Mouse (Mus musculus): ENCODE results near the gene Cass4. TPM values are rescaled to one million over a fixed set of nuclear protein-coding genes. Genes with fewer than 3 reads are reported as not detected.

Gene Cass4
- polyA plus RNA-seq, 1 experiment from 2014 or later: 0.36 TPM

DNA sequence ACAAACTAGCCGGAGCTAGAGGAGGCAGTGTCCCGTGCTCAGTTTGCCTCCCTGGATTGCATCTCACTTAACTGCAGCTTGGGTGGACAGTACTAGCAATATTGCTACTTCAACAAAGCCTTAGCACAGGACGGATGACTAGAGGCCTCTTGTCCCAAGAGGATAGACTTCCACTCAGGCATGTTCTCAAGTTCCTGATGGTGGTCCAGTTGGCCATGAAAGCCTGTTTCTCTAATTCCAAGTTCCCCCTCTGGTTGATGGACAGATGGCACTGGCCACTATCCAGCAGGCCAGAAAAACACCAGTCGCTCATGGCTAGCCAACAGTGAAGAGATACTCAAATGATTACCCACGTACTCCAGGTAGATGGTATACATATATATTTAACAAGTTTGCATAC is 37.8 kb upstream of the Cass4 start:
- Histone ChIP-seq H3K9ac (no peak overlapping the region), H3K27me3 (replicated peaks) (no peaks in the 10 kb centered on the region), H3K4me3 (no peak overlapping the region), H3K36me3 (peaks cover 83% of the 10 kb centered on the region), H3K4me1 (replicated peaks) (0 out of 2 replicates have a peak, but pooled peaks cover 1% of the 10 kb centered on the region), H3K4me2 (no peak overlapping the region), H3K9me3 (replicated peaks) (no peaks in the 10 kb centered on the region), H3K27ac (ENCODE audit: poor library complexity, severe bottlenecking) (no peak overlapping the region)
- 85% methylated on average over 5 of the region's 5 CpGs for WGBS
- ATAC-seq (ENCODE audit: insufficient number of reproducible peaks, low FRiP score): no peak

DNA sequence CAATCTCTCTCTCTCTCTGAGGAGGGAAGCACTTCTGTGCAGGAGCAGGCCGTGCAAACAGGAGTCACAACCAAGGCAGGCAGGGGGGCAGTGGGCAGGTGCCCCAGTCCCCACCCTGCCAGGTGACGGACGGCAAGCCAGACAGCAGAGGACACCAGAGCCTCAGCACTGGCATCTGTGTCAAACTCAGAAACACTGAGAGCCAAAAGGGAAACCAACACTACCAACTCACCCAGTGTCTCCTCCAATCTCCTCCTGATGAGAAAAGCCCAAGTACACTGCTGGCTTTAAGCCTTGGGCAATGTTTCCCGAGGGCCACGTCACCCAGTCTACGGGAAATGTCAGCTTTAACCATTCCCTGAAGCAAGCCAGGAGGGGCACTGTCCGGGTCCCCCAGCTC is 30.4 kb upstream of the Cass4 start:
- H3K9me3 ChIP-seq (replicated peaks): no peaks in the 10 kb centered on the region
- H3K4me3 ChIP-seq: no peak overlapping the region
- WGBS: 93% methylated on average over 7 of the region's 7 CpGs
- H3K9ac ChIP-seq: no peak overlapping the region
- H3K27ac ChIP-seq (ENCODE audit: poor library complexity, severe bottlenecking): no peak overlapping the region
- peaks cover 96% of the 10 kb centered on the region for H3K36me3 ChIP-seq
- no peak overlapping the region for H3K4me2 ChIP-seq
- no peaks in the 10 kb centered on the region for H3K27me3 ChIP-seq (replicated peaks)
- peaks cover 8% of the 10 kb centered on the region for H3K4me1 ChIP-seq (replicated peaks)
- ATAC-seq (ENCODE audit: insufficient number of reproducible peaks, low FRiP score): no peak

DNA sequence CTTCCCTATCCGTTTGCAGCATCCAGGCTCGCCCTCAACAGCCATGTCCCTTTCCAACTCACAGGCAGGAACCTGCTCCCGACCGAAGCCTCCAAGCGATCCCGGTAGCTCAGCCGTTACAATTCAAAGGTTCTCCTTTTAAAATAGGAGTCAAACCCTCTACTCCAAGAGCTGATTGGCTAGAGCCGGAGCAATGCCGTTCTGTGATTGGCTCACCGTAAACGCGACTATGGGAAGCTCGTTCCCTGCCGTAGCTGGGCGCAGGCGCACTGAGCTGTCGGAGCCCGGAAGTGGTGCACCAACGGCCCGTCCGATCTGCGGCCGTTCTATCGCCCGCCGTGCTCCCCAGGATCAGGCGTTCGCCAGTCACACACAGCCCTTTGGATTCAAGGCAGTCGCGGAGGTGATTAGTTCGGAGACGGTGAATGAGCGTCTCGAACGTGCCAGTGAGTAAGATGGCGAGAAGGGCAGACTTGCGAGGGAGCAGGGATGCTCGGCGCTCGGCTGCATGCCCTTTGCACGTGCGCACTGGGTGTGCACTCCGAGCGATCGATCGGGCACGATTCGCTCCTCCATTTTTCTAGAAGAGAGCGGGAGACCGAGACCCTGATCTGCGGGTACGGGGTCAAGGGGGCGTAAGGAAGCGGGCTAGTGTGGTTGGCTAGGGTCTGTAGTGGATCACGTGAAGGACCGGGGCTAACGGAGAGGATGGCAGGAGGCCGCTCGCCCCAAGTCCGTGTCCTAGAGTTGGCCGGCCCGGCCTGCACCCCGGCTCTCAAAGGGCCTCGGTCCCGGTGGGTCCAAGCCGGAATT is 23.0 kb upstream of the Cass4 start, which contains the start of the genes Aurka and Cstf1:
TSS of gene Aurka (minus strand) at position 125 of the 813 bp plus-strand sequence.
TSS of gene Cstf1 (plus strand) at position 271 of the 813 bp plus-strand sequence.
- peak; percentile 98 for ATAC-seq (ENCODE audit: insufficient number of reproducible peaks, low FRiP score)
- WGBS: under 1% methylated on average over 66 of the region's 66 CpGs
- Histone ChIP-seq H3K9ac (peak within 1 kb of the TSS; percentile 92), H3K4me3 (peak within 1 kb of the TSS; percentile 94), H3K27ac (ENCODE audit: poor library complexity, severe bottlenecking) (peak within 1 kb of the TSS; percentile 77), H3K36me3 (peaks cover 56% of the 10 kb centered on the region), H3K4me1 (replicated peaks) (peaks cover 30% of the 10 kb centered on the region), H3K4me2 (peak within 1 kb of the TSS; percentile 91), H3K9me3 (replicated peaks) (no peaks in the 10 kb centered on the region), H3K27me3 (replicated peaks) (no peaks in the 10 kb centered on the region)

GRCm38 (mm10) chr2:172371258-172371657 is 22.3 kb upstream of the Cass4 start:
- Histone ChIP-seq H3K9ac (peak overlapping the region; percentile 92), H3K4me3 (peak overlapping the region; percentile 94), H3K27ac (ENCODE audit: poor library complexity, severe bottlenecking) (peak overlapping the region; percentile 77; the same call in 1 of the 2 replicates), H3K9me3 (replicated peaks) (no peaks in the 10 kb centered on the region), H3K4me1 (replicated peaks) (peaks cover 30% of the 10 kb centered on the region), H3K4me2 (peak overlapping the region; percentile 91), H3K36me3 (peaks cover 56% of the 10 kb centered on the region), H3K27me3 (replicated peaks) (no peaks in the 10 kb centered on the region)
- 0% methylated on average over 11 of the region's 11 CpGs for WGBS
- ATAC-seq (ENCODE audit: insufficient number of reproducible peaks, low FRiP score): no peak

DNA sequence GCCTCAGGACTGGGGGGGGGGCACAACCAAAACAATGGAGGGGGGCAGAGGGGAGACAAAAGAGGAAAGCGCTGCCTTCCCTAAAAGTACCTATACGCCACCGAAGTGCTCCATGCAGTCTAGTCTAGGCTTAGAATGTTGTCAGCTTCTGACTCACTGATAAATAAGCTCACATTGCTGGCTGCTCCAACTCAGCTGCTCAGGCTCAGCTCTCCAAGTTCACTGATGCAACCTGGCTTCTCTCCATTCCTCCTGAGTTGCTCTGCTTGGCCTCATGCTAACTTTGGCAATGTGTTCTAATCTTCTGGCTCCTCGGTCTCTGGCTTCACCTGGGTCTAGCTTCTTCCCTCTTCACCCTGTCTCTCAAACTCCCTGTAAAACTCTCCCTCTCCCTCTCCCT is 17.0 kb upstream of the Cass4 start:
- Histone ChIP-seq H3K27me3 (replicated peaks) (no peaks in the 10 kb centered on the region), H3K9me3 (replicated peaks) (no peaks in the 10 kb centered on the region), H3K9ac (no peak overlapping the region), H3K36me3 (peaks cover 89% of the 10 kb centered on the region), H3K27ac (ENCODE audit: poor library complexity, severe bottlenecking) (no peak overlapping the region), H3K4me1 (replicated peaks) (peaks cover 6% of the 10 kb centered on the region), H3K4me3 (no peak overlapping the region), H3K4me2 (no peak overlapping the region)
- no peak for ATAC-seq (ENCODE audit: insufficient number of reproducible peaks, low FRiP score)
- WGBS: 87% methylated on average over 4 of the region's 4 CpGs

DNA sequence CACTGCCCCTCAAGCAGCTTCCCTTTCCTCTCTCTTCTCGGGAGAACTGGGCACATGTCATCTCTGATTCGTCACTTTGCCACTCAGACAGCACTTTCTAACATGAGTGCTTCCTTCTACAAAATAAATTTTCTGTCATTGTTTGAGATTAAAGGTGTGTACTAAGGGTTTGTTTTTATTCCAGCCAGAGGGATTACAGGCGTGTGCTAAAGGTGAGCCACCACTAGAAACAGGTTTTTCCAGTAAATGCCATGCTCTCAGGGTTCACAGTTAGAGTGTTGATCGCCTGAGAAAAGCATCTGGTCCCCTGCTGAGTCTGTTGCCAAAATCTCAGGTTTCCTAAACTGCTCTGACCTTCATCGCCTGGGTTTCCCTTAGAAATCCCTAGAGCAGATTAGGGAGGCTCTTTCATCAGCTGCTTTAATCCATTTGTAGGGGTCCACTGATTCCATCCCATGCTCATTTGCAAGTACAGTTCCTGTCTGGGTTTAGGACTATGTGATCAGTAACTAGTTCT is 16.5 kb upstream of the Cass4 start:
- Histone ChIP-seq H3K9me3 (replicated peaks) (no peaks in the 10 kb centered on the region), H3K9ac (no peak overlapping the region), H3K4me3 (no peak overlapping the region), H3K27me3 (replicated peaks) (no peaks in the 10 kb centered on the region), H3K4me1 (replicated peaks) (peaks cover 1% of the 10 kb centered on the region; the same call in 1 of the 2 replicates), H3K4me2 (no peak overlapping the region), H3K27ac (ENCODE audit: poor library complexity, severe bottlenecking) (no peak overlapping the region), H3K36me3 (peaks cover 94% of the 10 kb centered on the region)
- ATAC-seq (ENCODE audit: insufficient number of reproducible peaks, low FRiP score): no peak
- WGBS: 78% methylated on average over 5 of the region's 5 CpGs

DNA sequence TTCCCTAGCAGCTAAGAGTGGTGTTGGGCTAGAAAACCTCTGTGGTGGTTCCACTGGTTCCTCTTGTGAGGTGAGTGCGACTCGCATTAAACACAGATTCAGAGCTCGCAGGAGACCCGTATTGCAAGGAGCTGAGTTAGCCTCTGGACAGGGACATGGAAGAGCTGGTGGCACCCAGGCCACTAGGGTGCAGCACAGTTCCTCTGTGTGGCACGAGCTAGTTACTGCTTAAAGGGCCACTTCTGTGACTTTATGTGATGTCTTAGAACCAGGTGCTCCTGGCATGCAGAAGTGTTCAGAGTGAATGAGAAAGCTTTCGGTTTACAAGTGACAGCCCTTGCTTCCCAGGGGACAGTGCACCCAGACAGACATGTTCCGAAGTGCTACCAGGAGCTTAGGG is 15.3 kb upstream of the Cass4 start:
- H3K27me3 ChIP-seq (replicated peaks): no peaks in the 10 kb centered on the region
- 71% methylated on average over 7 of the region's 7 CpGs for WGBS
- no peak overlapping the region for H3K4me2 ChIP-seq
- H3K4me1 ChIP-seq (replicated peaks): no peaks in the 10 kb centered on the region
- no peak for ATAC-seq (ENCODE audit: insufficient number of reproducible peaks, low FRiP score)
- H3K9me3 ChIP-seq (replicated peaks): no peaks in the 10 kb centered on the region
- no peak overlapping the region for H3K9ac ChIP-seq
- H3K27ac ChIP-seq (ENCODE audit: poor library complexity, severe bottlenecking): no peak overlapping the region
- H3K36me3 ChIP-seq: peaks cover 97% of the 10 kb centered on the region
- H3K4me3 ChIP-seq: no peak overlapping the region

DNA sequence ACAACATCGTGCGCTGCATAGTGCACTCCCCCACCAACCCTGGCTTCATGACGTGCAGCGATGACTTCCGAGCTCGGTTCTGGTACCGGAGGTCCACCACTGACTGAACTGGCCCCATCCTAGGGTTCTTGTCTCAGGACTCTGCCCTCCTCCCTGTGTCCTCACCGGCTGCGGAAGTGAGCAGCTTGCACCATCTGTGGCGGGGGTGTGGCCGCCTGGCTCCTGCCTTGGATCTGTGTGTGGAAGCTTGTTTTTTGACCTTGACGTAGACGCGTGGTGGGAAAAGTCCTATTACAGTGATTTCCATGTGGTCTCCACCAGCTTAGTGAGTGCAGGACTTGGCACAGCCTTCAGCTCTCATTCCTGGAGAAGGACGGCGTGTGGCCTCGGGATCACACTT is 13.1 kb upstream of the Cass4 start:
- no peaks in the 10 kb centered on the region for H3K9me3 ChIP-seq (replicated peaks)
- peaks cover 6% of the 10 kb centered on the region; the same call in 1 of the 2 replicates for H3K4me1 ChIP-seq (replicated peaks)
- H3K27ac ChIP-seq (ENCODE audit: poor library complexity, severe bottlenecking): no peak overlapping the region
- no peak for ATAC-seq (ENCODE audit: insufficient number of reproducible peaks, low FRiP score)
- no peak overlapping the region for H3K4me2 ChIP-seq
- no peaks in the 10 kb centered on the region for H3K27me3 ChIP-seq (replicated peaks)
- H3K9ac ChIP-seq: no peak overlapping the region
- peaks cover 79% of the 10 kb centered on the region for H3K36me3 ChIP-seq
- no peak overlapping the region for H3K4me3 ChIP-seq
- 92% methylated on average over 17 of the region's 17 CpGs for WGBS

DNA sequence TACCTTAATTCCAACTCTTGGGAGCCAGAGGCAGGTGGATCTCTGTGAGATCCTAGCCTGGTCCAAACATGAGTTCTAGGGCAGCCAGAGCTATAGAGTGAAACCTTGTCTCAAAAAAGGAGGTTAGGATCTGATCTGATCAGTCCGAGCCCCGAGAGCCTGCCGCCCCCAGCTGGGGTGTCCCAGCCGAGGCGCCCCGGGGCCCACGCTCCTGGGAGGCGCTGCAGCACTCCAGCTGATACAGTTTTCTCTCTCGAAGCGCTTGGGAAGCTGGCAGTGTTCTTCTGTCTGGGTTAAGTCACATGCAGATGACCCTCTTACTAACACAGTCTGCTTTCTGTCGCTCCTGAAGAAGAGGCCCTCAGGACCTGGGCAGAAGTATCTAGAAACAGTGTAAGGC is 12.3 kb upstream of the Cass4 start:
- ATAC-seq (ENCODE audit: insufficient number of reproducible peaks, low FRiP score): no peak
- H3K27ac ChIP-seq (ENCODE audit: poor library complexity, severe bottlenecking): no peak overlapping the region
- H3K4me3 ChIP-seq: no peak overlapping the region
- no peaks in the 10 kb centered on the region for H3K9me3 ChIP-seq (replicated peaks)
- peaks cover 6% of the 10 kb centered on the region; the same call in 1 of the 2 replicates for H3K4me1 ChIP-seq (replicated peaks)
- H3K27me3 ChIP-seq (replicated peaks): no peaks in the 10 kb centered on the region
- peaks cover 71% of the 10 kb centered on the region for H3K36me3 ChIP-seq
- no peak overlapping the region for H3K9ac ChIP-seq
- no peak overlapping the region for H3K4me2 ChIP-seq
- 93% methylated on average over 11 of the region's 11 CpGs for WGBS

DNA sequence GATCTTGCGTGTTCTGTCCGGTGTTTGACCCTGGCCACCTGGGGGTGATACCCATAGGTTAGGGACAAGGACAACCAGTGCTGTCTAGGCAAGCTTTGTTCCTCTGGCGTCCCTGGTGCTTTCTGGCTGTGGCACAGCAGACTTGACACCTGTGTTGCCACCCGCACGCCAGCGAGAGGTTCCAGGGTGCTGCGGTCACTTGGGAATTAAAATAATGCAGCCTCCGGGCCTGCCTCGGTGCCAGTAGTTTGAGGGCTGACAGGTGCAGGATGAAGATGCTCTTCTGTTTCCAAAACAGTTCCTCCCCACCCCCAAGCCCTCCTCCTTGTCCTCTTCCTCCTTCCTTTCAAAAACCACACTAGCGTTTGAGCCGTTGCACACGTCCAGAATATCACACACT is 11.7 kb upstream of the Cass4 start:
- Histone ChIP-seq H3K27ac (ENCODE audit: poor library complexity, severe bottlenecking) (no peak overlapping the region), H3K9ac (no peak overlapping the region), H3K9me3 (replicated peaks) (no peaks in the 10 kb centered on the region), H3K27me3 (replicated peaks) (no peaks in the 10 kb centered on the region), H3K4me1 (replicated peaks) (peaks cover 6% of the 10 kb centered on the region; the same call in 1 of the 2 replicates), H3K36me3 (peaks cover 65% of the 10 kb centered on the region), H3K4me2 (no peak overlapping the region), H3K4me3 (no peak overlapping the region)
- no peak for ATAC-seq (ENCODE audit: insufficient number of reproducible peaks, low FRiP score)
- WGBS: 86% methylated on average over 12 of the region's 12 CpGs

- H3K9me3 ChIP-seq (replicated peaks): no peaks in the 10 kb centered on the region
- H3K4me1 ChIP-seq (replicated peaks): peaks cover 6% of the 10 kb centered on the region; the same call in 1 of the 2 replicates
- no peaks in the 10 kb centered on the region for H3K27me3 ChIP-seq (replicated peaks)
- no peak for ATAC-seq (ENCODE audit: insufficient number of reproducible peaks, low FRiP score)
- no peak overlapping the region for H3K4me2 ChIP-seq
- no peak overlapping the region for H3K27ac ChIP-seq (ENCODE audit: poor library complexity, severe bottlenecking)
- H3K9ac ChIP-seq: no peak overlapping the region
- 68% methylated on average over 3 of the region's 3 CpGs for WGBS
- H3K36me3 ChIP-seq: peaks cover 37% of the 10 kb centered on the region
- H3K4me3 ChIP-seq: no peak overlapping the region
Observed at GRCm38 (mm10) chr2:172384715-172385114, 8.9 kb upstream of the Cass4 start.
